Mouse (Mus musculus) intestine, postnatal 0 days (tissue): ENCODE measurements at regions not wholly inside any gene's neighbourhood (a gene's known extent, or its start where the extent isn't known, plus 50 kb on each side); places are given as distances from the start of the nearest gene placed in this dataset.

Experiments
- ATAC-seq: fragments of 200-750 bp; cut with Nextera tagmentation; 2 replicates; pipeline ENCODE4 v1.8.0; 2017; ENCODE audit warnings: mild to moderate bottlenecking, moderate TSS enrichment, moderate library complexity
- H3K27ac ChIP-seq: fragments of 300-500 bp; sonication (generic); 2 replicates; pipeline ENCODE4 v1.5.1; 2014; ENCODE audit warnings: mild to moderate bottlenecking, low read depth, low read length, moderate library complexity
- H3K27me3 ChIP-seq: fragments of 300-500 bp; sonication (generic); replicated peaks from 2 replicates; pipeline ENCODE4 v1.6.1; 2014; ENCODE audit warnings: low read length, mixed read lengths; ENCODE audit not compliant: control insufficient read depth, insufficient read depth
- H3K36me3 ChIP-seq: fragments of 300-500 bp; sonication (generic); 2 replicates; pipeline ENCODE4 v1.6.1; 2014; ENCODE audit warnings: mild to moderate bottlenecking, moderate library complexity; ENCODE audit not compliant: control insufficient read depth, insufficient read depth
- H3K4me1 ChIP-seq: fragments of 300-500 bp; sonication (generic); replicated peaks from 2 replicates; pipeline ENCODE4 v1.6.1; 2014; ENCODE audit warnings: antibody characterized with exemption, low read length, mixed read lengths; ENCODE audit not compliant: control insufficient read depth, insufficient read depth
- H3K4me2 ChIP-seq: fragments of 300-500 bp; sonication (generic); replicated peaks from 2 replicates; pipeline ENCODE4 v1.6.1; 2014; ENCODE audit warnings: low read depth, mild to moderate bottlenecking, moderate library complexity
- H3K4me3 ChIP-seq: fragments of 300-500 bp; sonication (generic); 2 replicates; pipeline ENCODE4 v1.5.1; 2014; ENCODE audit warnings: low read depth, low read length
- H3K9ac ChIP-seq: fragments of 300-500 bp; sonication (generic); 2 replicates; pipeline ENCODE4 v1.6.1; 2014; ENCODE audit warnings: mild to moderate bottlenecking, low read depth, low read length
- H3K9me3 ChIP-seq: fragments of 300-500 bp; sonication (generic); 2 replicates; pipeline ENCODE4 v1.6.1; 2016; ENCODE audit warnings: mixed run types; ENCODE audit not compliant: control insufficient read depth
- CTCF ChIP-seq: sonication (generic); IDR thresholded peaks from 2 replicates; pipeline ENCODE4 v1.5.1; 2016; ENCODE audit warnings: low read depth, mild to moderate bottlenecking, control low read depth, antibody characterized with exemption, moderate library complexity
- WGBS: fragments of 180-500 bp; shearing (Covaris S2); extraction: QIAGEN DNeasy Blood & Tissue Kit; methylation state at CpG from one replicate; pipeline ENCODE4 v1.1.7; 2014; 5-methylcytosine and 5-hydroxymethylcytosine counted together

GRCm38 (mm10) chr8:126800976-126801375, 144.7 kb downstream of the Tomm20 start:
- no peaks in the 10 kb centered on the region for H3K9me3 ChIP-seq
- ATAC-seq, result no peak
- H3K4me1 ChIP-seq, result no peaks in the 10 kb centered on the region
- no peaks in the 10 kb centered on the region for H3K36me3 ChIP-seq
- no peak overlapping the region for H3K9ac ChIP-seq
- TF ChIP-seq CTCF, result no peak
- no peak overlapping the region for H3K27ac ChIP-seq
- 73% methylated on average over 6 of the region's 6 CpGs for WGBS
- H3K27me3 ChIP-seq, result no peaks in the 10 kb centered on the region
- H3K4me3 ChIP-seq, result no peak overlapping the region
- no peak overlapping the region for H3K4me2 ChIP-seq

DNA sequence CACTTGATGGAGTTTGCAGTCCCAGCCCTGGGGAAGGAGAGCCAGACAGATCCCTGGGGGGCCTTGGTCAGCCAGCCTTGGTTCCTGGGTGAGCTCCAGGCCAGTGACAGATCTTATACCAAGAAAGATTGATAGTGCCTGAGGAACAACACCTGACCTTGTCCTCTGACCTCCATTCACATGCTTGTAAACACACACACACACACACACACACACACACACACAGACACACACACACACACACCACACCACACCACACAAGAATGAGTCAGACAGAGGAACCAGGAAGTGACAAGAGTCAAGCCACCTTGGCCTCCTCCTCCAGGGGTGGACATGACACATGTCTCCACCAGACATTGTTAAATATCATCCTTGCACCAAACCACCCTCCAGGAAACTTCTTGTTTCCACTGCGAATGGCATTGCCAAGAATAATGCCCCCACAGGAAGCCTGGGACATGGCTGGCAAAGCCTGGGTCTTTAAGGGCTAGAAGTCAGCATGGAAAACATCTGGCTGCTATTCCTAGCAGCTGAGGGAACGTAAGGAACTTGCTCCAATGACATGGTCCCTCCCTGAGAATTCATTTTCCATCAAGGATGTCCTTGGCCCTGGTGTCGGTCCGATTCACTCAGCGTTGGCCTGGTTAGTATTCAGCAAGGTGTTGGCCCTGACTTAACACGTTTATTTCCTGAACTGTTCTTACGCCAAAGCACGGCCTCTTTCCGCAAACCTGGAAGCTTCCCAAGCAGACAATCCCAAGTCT, 147.9 kb downstream of the Tomm20 start:
- H3K4me3 ChIP-seq, result no peak overlapping the region
- H3K4me1 ChIP-seq, result no peaks in the 10 kb centered on the region
- TF ChIP-seq CTCF, result no peak
- no peak overlapping the region for H3K9ac ChIP-seq
- no peaks in the 10 kb centered on the region for H3K27me3 ChIP-seq
- no peaks in the 10 kb centered on the region for H3K36me3 ChIP-seq
- peak; percentile 31; the same call in 1 of the 2 replicates for ATAC-seq
- H3K4me2 ChIP-seq, result no peak overlapping the region
- WGBS, result 80% methylated on average over 9 of the region's 9 CpGs
- no peaks in the 10 kb centered on the region for H3K9me3 ChIP-seq
- no peak overlapping the region for H3K27ac ChIP-seq

- ATAC-seq, result no peak
- H3K27ac ChIP-seq, result no peak overlapping the region
- H3K9ac ChIP-seq, result no peak overlapping the region
- H3K27me3 ChIP-seq, result no peaks in the 10 kb centered on the region
- H3K4me1 ChIP-seq, result no peaks in the 10 kb centered on the region
- WGBS, result 73% methylated on average over 3 of the region's 3 CpGs
- H3K36me3 ChIP-seq, result no peaks in the 10 kb centered on the region
- H3K9me3 ChIP-seq, result no peaks in the 10 kb centered on the region
- H3K4me2 ChIP-seq, result no peak overlapping the region
- no peak overlapping the region for H3K4me3 ChIP-seq
- no peak for TF ChIP-seq CTCF
Measured at GRCm38 (mm10) chr8:126793657-126794056, 152.0 kb downstream of the Tomm20 start.

DNA sequence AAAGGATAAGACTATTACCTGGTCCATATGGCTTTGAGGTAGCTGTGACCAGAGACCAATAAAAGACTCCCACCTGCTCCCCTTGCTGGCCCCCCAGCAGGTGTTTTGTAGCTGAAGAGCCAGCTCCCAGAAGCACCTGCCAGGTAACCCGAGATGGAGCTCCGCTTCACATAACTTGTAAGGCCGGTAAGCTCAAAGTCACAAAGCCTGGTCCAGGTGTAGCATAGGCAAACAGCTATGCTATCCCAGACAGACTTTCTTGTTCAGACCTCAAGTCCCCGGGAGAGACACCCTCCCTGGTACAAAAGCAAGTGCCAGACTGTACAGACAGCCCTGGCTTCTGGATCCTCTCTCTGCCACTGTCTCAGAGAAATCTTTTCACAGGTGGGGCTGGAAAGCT, 154.6 kb downstream of the Tomm20 start:
- TF ChIP-seq CTCF, result no peak
- ATAC-seq, result no peak
- H3K27me3 ChIP-seq, result no peaks in the 10 kb centered on the region
- no peaks in the 10 kb centered on the region for H3K4me1 ChIP-seq
- no peak overlapping the region for H3K27ac ChIP-seq
- H3K4me2 ChIP-seq, result no peak overlapping the region
- H3K9ac ChIP-seq, result no peak overlapping the region
- H3K4me3 ChIP-seq, result no peak overlapping the region
- H3K36me3 ChIP-seq, result no peaks in the 10 kb centered on the region
- no peaks in the 10 kb centered on the region for H3K9me3 ChIP-seq
- 50% methylated on average over 4 of the region's 4 CpGs for WGBS

DNA sequence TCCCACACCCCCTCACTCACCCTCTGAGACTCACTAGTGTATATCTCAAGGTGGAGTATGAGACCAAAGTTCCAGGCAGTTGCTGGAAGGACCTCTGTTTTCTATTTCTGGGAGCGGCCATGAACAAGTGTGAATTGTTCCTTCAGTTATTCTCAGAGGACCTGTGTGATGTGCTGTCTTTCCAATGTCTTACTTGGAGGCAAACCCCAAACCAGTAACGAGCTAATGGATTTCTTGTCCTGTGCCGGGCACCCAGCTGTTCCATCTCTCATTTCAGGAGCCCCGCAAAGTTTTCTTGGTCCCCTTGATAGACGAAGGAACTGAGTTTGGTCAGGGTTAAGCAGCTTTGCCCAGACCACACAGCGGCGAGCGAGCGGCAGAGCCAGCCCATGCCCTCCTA, 155.4 kb downstream of the Tomm20 start:
- Histone ChIP-seq H3K4me1 (no peaks in the 10 kb centered on the region), H3K9me3 (no peaks in the 10 kb centered on the region), H3K27me3 (no peaks in the 10 kb centered on the region), H3K36me3 (no peaks in the 10 kb centered on the region), H3K4me2 (no peak overlapping the region), H3K4me3 (no peak overlapping the region), H3K9ac (no peak overlapping the region), H3K27ac (no peak overlapping the region)
- ATAC-seq, result no peak
- 92% methylated on average over 9 of the region's 9 CpGs for WGBS
- no peak for TF ChIP-seq CTCF

DNA sequence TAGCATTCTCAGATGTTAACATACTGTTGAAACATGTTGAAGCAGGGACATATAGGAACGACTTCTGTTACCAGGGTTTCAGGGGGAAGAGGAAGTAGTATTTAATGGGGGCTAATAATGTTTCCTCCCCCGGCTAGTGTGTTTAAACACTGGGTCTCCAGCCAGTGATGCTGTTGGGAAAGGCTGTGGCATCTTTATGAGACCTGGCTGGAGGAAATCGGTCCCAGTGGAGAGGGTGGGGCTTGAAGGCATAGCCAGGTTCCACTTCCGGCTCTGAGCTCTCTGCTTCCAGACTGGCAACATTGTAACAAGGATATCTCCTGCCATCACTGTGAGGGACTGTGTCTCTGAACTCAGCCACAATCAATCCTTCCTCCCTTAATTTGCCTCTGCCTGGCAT, 156.6 kb downstream of the Tomm20 start:
- Histone ChIP-seq H3K4me3 (no peak overlapping the region), H3K4me1 (no peaks in the 10 kb centered on the region), H3K36me3 (no peaks in the 10 kb centered on the region), H3K27me3 (no peaks in the 10 kb centered on the region), H3K27ac (no peak overlapping the region; the same call in 1 of the 2 replicates), H3K4me2 (no peak overlapping the region), H3K9ac (no peak overlapping the region), H3K9me3 (no peaks in the 10 kb centered on the region)
- 26% methylated on average over 4 of the region's 4 CpGs for WGBS
- ATAC-seq, result peak; percentile 36; the same call in 1 of the 2 replicates
- TF ChIP-seq CTCF, result no peak
